Mouse (Mus musculus): ENCODE measurements around the gene Apoc2. TPM values are rescaled to one million over a fixed set of nuclear protein-coding genes. Genes with fewer than 3 reads are reported as not detected.
"Not testable (repeated sequence)": the region's sequence is repeated elsewhere in the genome, so short reads cannot be mapped to it uniquely, and the experiment has no call there.

Gene Apoc2
- polyA plus RNA-seq, 2 experiments from 2014 or later: not detected

GRCm38 (mm10) chr7:19698907-19699826, 21.4 kb upstream of the Apoc2 start, which contains the start of gene Apoe:
TSS of gene Apoe (minus strand) at chr7:19699188.
- ATAC-seq: no peak

- ATAC-seq: no peak
Observed at GRCm38 (mm10) chr7:19697949-19698906, 20.5 kb upstream of the Apoc2 start.

GRCm38 (mm10) chr7:19696336-19696873, 18.7 kb upstream of the Apoc2 start:
- no peak for ATAC-seq

- ATAC-seq: no peak
Observed at GRCm38 (mm10) chr7:19695881-19696280, 18.1 kb upstream of the Apoc2 start.

GRCm38 (mm10) chr7:19695213-19695594, 17.5 kb upstream of the Apoc2 start:
- ATAC-seq: no peak

- ATAC-seq: no peak
Observed at GRCm38 (mm10) chr7:19694336-19695212, 16.8 kb upstream of the Apoc2 start.

- no peak for ATAC-seq
Observed at GRCm38 (mm10) chr7:19693421-19693820, 15.7 kb upstream of the Apoc2 start.

DNA sequence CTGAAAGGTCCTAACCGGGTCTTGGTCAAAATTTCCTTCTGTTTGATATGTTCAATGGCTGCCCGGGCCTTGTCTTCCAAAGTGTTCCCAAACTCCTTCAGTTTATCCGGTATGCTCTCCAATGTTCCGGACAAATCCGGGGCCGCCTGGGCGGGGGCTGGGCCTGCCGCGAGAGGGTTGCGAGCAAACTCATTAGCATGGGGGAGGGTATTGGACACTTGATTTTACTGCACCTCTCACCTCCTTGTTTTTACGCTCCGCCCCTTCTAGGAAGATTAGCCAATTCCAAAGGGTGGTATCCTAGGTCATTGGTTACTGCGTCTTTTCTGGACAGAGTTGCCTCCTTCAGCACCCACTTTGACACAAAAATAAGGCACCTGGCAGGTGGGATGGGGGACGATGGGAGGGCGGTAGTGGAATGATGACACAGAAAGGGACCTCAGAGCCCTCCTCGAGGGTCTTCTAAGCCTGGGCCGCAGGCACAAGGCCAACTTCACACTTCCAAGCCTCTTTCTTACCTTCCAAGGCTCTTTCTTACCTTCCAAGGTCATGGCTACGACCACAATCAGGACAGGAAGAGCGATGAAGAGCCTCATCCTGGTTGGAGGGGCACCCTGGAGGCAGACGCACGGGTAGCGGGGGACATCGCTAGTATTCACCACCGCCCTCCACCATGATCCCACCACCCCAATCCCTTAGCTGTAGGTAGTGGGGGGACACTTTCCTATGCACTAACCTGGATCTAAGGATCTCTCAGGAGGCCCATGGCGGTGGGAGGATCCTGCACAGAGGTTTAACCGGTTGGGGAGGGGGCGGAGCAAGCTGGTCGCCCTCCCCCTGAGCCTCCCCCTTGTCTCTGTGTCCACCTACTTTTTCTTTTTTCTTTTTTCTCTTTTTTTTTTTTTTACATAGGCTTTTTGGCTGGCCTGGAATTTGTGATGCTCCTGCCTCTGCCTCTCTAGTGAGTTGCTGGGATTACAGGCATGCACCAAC, 14.4 kb upstream of the Apoc2 start, which contains the start of gene Apoc1:
Gene Apoc1, minus strand, starts transcription at position 788 of the 993 bp plus-strand sequence.
- no peak for ATAC-seq

GRCm38 (mm10) chr7:19691434-19691833, 13.7 kb upstream of the Apoc2 start:
- ATAC-seq: no peak

DNA sequence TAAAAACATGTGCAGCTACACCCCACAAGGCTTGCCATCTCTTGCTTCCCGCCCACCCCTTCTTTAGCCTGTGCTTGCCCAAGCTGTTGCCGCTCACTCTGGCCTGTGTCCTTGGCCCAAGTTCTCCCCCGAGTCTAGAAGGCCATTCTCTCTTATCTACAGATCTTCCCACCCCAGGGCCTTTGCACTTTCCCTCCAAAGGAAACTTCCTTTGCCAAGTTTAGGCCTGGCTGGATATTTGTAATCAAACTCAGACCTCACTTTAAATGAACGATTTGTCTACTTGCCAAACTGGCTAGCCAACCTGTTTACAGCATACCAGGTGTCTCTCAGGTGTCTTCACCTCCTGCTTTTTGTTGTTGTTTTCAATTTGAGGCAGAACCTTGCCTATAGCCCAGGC, 13.1 kb upstream of the Apoc2 start:
- no peak for ATAC-seq

DNA sequence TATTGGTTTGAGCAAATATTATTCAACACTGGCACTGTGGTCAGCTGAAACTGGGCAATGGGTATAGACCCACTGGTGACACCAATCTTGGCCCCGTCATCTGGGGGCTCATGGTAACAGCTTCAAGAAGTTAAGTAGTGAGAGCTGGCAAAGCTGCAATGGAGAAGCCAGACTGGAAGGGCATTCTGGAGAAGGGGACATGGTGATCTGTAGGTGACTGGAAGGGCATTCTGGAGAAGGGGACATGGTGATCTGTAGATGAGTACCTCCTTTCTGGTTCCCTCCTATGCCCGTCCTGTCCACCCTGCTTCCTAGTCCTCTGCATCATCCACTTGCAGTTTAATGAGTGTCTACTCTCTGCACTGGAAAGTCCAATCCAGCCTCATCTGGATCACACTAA, 10.9 kb upstream of the Apoc2 start:
- no peak for ATAC-seq

- no peak for ATAC-seq
Observed at GRCm38 (mm10) chr7:19688101-19688500, 10.4 kb upstream of the Apoc2 start.

- ATAC-seq: not testable (repeated sequence)
Observed at GRCm38 (mm10) chr7:19686927-19687583, 9.3 kb upstream of the Apoc2 start.

DNA sequence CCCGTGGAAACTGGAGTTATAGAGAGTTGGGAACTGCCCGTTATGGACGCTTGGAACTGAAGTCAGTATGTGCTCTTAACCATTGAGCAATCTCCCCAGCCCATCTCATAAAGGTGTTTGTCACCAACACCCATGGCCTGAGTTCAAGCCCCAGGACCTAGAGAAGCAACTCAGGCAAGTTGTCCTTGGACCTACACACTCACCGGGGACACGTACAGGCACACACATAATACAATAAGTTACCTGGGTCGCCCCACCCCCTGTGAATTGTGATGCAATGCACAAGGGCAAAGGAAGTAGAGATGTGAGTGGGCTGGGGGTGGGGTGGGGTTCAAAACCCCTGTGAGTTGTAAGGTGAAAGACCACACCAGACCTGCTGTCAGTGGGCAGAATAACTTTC, 8.8 kb upstream of the Apoc2 start:
- no peak for ATAC-seq

DNA sequence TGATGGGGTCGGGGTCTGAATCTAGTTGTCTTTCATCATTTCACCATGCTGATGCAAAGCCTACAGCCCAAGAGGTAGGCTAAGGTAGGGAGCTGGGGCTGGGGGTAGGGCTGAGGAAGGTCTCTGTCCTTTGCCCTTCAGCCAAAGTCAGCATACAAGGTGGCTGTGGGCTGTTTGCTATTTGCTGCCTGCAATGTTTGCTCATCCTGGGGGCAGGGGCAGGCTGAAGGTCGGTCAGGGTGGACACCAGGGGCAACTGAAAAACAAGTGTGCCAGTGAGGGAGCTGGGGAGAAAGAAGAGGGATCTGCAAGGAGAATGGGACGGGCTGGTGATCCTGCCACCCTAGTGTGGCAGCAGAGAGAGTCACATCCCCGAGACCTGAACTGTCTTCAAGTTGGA, 7.6 kb upstream of the Apoc2 start:
- ATAC-seq: no peak

- ATAC-seq: no peak
Observed at GRCm38 (mm10) chr7:19683771-19684201, 6.0 kb upstream of the Apoc2 start.

GRCm38 (mm10) chr7:19682979-19683378, 5.2 kb upstream of the Apoc2 start:
- ATAC-seq: no peak

GRCm38 (mm10) chr7:19681202-19681694, 3.5 kb upstream of the Apoc2 start, which contains the start of the genes Gm44805 and Apoc4:
TSS of gene Gm44805 (minus strand) at chr7:19681423.
TSS of gene Apoc4 (minus strand) at chr7:19681479.
- ATAC-seq: no peak

GRCm38 (mm10) chr7:19680702-19681101, 3.0 kb upstream of the Apoc2 start:
- ATAC-seq: no peak

DNA sequence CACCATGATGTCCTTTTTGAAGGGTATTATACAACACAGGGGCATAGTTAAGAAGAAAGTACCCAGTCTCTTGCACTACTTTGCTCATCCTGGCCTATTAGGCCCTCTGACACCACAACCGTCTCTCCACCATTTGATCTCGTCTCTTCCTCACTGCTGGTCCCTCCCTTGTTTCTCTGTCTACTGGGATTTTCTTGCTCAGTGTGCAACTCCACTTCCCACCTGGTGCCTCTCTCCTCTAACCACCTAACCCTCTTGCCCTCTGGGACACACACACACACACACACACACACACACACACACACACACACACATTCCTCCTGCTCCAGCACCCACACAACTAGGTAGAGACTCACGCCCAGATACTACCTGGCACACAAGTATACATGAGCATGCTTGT, 1.2 kb upstream of the Apoc2 start:
- ATAC-seq: no peak
